Mouse (Mus musculus): ENCODE results near the gene Ltk. TPM values are rescaled to one million over a fixed set of nuclear protein-coding genes. Genes with fewer than 3 reads are reported as not detected.
"Not testable (repeated sequence)": the region's sequence is repeated elsewhere in the genome, so short reads cannot be mapped to it uniquely, and the experiment has no call there.

The Ltk gene
- polyA plus RNA-seq, 3 experiments from 2014 or later: 0.15 TPM; not detected in 2

DNA sequence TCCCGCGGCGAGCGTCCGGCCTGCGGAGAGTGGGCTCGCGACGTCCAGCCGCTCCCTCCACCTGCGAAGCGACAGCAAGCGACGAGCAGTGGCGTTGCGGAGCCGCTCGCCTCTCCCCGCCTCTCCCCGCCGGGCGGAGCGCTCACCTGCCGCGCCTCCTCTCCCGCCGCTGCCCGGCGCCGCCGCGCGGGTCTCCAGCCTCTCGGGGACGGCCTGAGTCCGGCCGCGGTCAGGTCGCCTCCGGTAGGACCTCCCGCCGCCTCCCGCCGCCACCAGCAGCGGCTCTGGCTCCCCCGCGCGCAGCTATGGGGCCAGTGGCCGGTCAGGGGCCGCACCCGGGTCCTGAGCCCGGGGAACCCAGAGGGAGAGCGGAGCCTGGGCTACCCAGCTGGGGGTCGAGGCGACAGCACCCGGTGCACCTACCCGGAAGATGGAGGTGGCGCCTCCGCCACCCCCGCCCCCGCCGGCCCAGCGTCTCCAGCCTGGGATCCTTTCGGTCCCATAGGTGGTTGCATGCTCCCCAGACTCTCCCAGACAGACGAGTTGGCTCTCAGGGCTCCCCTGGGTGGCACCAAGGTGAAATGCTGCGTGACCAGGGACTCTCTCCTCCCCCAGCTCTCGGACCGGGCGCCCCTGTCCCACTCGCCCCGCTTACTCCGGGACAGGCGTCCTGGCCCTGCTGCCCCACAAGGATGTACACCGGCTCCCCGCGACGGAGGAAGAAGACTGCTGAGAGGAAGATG, 2.0 kb downstream of the Ltk start:
- peak; percentile 38 for ATAC-seq

DNA sequence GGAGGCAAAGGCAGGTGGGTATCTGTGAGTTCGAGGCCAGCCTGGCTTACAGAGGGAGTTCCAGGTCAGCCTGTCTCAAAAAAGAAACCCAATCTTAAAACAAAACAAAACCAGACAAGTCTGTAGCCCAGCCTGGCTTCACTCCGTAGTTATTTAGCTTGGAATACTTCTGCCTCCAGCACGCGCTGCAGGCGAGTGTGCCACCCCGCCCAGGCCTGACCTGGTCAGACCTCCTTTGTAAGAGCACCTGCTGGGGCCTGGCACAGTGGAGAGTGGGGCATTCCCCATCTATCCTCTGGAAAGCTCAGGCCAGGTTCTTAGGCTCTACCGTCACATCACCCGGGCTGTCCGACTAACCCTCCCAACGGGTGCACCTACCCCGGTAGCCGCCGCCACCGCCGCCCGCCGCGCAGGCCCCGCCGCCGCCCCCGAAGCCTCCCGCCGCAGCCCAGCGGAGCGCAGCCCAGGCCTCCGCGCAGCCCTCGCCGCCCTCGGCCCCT, 2.6 kb downstream of the Ltk start:
- ATAC-seq: no peak

- no peak for ATAC-seq
These were observed 11.0 kb downstream of the Ltk start for GRCm38 (mm10) chr2:119749260-119749659.

- ATAC-seq: no peak
These were observed 12.7 kb downstream of the Ltk start for GRCm38 (mm10) chr2:119747554-119747953.

GRCm38 (mm10) chr2:119745281-119745680, 14.9 kb downstream of the Ltk start:
- ATAC-seq: no peak

DNA sequence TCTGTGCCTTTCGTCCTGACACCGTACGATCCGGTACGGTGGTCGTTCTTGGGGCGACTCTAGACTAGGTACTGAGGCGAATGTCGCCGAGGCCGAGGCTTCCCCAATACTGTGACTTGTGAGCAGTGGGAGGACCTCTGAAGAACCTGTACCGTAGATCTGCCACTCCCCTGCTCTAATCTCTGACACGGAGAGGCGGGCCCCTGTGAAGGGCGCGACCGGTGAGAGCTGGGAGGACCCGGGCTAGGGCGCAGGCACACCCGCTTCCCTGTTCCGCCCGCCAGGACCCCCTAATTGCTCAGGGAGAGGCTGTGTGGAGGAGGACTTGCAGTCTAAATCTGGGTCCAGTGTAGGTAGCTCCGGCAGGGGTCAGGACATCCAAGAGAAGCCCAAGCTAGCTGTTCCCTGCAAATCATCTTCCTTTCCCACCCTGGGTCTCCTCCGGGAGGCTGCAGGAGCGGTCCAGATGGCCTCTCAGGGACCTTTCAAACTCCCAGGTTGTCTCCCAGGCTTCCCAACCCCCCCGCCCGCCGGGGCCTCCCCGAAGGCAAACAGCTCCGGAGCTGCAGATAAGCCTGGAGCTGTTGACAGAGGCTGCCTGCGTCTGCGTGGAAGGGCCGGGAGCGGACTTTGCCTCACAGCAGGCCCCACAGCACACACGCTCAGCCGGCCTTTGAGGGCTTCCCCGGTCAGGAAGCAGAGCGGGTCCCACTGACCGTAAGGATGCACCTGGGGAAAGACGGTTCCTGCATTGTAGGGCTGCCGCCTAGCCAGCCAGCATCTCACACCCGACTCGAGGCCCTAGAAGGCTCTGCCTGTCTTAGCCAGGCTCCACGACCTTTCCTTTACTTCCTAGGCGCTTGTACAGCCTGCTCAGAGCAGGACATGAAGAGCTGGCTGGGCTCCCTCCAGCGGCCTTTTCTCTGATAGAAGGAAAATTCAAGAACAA, 15.8 kb downstream of the Ltk start:
- no peak for ATAC-seq

DNA sequence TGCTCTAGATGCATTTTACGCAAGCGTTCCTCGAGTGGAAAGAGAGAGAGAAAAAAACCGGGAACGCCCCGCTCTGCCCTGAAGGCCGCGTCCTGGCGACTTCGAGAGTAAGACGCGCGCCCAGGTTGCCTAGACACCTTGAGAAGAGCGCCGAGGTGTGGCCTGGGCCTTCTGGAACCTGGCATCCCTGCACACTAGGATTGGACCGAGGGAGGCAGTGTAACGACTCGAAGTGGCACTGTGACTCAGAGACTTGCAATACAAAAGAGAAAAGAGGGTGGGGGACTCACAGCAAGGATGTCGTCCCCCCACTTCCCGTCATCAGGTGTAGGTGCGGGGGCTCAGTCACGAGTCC, 16.4 kb downstream of the Ltk start:
- no peak for ATAC-seq

DNA sequence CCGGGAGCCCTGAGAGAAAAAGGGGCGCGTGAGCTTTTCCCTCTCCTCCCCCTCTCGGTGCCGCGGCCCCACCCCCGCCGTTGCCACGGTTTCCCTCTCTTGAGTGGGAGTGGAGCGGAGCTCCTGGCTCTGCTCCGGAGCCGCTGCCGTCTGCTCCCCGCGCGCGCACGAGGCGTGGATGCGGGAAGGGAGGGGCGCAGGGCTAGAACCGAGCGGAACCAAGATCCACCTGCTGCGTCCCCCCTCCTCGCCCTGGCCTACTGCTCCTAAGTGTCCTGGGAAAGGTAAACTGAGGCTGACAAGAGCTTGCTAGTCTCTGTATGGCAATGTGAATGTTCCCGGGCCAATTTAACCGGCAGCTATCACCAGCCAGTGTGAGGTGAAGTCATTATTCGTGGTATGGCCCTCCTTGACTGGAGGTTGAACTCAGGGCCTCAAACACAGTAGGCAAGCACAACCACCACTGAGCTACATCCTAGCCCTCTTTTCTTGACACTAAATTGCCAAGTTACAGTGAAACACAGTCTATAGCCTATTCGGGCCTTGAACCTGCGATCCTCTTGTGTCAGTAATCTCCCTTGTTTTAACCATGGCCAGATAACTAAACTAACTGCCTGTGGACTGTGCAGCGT, 16.9 kb downstream of the Ltk start:
- no peak for ATAC-seq

DNA sequence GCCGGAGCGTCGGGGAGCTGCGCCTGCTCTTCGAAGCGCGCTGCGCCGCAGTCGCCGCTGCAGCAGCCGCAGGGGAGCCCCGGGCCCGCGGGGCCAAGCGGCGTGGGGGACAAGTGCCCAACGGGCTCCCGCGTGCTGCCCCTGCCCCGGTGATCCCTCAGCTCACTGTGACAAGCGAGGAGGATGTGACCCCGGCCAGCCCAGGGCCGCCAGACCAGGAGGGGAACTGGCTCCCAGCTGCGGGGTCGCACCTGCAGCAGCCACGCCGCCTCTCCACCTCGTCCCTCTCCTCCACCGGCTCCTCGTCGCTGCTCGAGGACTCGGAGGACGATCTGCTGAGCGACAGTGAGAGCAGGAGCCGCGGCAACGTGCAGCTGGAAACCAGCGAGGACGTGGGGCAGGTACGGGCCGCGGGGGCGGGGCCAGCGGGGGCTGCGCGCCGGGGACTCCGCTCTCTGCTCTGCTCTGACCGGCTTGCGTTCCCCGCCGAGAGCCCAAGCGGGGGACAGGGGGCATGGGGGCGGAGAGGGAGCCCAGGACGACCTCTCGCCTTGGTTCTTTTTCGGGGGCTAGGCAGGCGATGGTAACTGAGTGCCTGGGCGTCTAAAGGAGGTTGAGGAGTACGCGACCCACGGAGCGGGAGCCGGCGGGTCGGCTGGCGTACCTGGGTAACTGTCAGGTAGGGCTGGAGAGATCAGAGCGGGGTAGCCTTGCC, 17.6 kb downstream of the Ltk start:
- ATAC-seq: peak; percentile 45

DNA sequence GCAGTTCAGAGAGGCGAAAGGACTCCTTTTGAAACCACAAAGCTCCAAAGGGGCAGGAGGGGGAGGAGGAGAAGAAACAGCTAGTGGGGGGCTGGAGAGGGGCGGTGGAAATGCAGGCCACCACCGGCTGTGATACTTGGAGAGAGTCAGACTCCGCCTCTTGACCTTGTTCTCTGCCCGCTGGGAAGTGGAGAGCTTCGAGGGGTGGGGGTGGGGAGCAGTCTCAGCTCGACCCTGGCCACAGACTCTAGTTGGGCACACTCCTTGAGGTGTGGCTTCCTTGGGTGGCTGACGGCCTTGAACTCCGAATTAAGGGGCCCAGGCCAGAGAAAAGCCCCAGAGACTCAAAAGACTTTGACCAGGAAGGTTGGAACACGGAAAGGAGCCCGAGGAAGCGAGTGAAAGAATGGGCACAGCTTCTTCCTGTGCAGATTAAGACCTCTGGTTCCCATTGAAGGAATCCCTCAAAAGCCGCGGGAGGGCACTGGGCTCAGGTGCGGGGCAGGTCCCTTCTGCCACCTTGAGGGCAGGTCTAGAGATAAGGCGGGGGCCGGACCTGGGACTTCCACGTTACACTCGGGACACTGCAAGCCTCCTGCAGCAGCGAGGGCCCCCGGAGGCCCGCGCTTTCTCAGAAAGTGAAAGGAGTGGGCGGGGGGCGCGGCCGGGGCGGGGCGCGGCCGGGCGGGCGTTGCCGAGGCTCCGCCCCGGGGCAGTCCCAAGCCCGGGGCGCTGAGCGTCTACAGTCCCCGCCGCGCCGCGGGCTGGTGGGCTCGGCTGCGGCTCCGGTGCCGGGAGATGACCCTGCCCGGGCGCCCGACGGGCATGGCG, 18.4 kb downstream of the Ltk start, which contains the start of gene Itpka:
Gene Itpka (plus strand): TSS at position 757 of the 831 bp plus-strand sequence.
- ATAC-seq: peak; percentile 76

GRCm38 (mm10) chr2:119740567-119740966, 19.7 kb downstream of the Ltk start:
- no peak for ATAC-seq

DNA sequence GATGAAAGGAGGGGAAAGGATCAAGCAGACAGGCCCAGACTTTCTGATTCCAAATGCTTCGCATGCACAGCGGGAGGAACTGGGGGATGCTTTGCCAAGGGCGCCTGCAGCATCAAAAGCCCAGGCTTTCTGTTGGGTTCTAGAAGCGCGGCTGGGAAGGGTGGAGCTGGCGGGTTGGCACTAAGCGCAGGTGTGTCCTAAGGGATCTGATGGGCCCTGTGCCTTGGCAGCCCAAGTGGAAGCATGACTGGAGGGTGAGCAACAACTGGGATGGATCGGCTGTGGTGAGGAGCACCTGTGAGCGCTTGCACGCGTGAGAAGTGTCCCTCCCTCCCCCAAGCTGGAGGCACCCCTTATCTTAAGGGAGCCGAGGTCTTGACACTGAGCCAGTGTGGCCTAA, 23.1 kb downstream of the Ltk start:
- ATAC-seq: no peak

DNA sequence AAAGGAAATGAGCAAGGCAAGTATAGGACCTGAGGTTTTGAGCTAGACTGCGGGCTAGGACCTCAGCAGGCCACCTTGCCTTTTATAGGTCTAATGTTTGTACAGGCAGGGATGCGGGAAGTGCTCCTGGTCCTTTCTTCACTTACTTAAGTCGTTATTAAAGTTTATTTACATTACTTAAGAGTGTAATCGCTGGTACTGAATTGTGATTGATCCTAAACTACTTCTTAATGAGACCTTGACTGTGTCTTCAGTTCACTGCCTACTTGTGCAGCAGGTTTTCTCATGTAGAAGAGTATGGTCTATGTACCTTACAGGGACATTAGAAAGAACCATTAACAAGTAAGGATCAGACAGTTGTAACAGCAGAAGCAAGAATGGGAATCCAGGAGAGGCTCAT, 29.5 kb downstream of the Ltk start:
- ATAC-seq: no peak

GRCm38 (mm10) chr2:119727762-119728416, 32.3 kb downstream of the Ltk start:
- no peak for ATAC-seq

- no peak for ATAC-seq
These were observed 39.2 kb downstream of the Ltk start for GRCm38 (mm10) chr2:119721070-119721469.

DNA sequence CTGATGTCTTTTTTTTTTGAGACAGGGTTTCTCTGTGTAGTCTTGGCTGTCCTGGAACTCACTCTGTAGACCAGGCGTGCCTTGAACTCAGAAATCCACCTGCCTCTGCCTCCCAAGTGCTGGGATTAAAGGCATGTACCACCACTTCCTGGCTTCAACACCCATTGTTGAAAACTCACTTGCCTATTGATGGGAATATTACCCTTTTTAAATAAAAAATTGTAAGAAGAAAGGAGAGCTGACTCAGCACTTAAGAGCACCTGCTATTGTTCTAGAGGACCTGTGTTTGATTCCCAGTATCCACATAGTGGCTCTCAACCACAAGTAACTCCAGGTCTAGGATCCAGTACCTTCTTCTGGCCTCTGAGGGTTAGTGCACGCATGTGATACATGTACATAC, 44.4 kb downstream of the Ltk start:
- not testable (repeated sequence) for ATAC-seq

- ATAC-seq: no peak
These were observed 50.2 kb downstream of the Ltk start for GRCm38 (mm10) chr2:119710011-119710410.

DNA sequence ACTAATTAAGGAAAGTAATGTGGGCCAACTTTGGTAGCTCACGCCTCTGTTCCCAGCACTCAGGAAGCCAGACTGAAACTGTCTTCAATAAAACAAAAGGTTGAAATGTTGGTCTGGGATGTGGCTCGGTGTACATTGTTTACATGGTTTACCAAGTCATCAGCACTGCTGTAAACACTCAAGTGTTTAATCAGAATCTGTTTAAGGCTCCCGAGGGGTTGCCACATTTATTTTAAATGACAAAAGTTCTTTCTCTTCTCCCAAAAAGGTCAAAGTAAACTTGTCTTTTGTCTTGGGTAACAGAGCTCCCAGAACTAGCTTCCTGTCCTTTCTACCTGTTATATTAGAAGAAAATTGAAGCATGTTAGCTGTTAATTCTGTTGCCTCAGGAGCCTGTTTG, 52.6 kb downstream of the Ltk start:
- no peak for ATAC-seq

DNA sequence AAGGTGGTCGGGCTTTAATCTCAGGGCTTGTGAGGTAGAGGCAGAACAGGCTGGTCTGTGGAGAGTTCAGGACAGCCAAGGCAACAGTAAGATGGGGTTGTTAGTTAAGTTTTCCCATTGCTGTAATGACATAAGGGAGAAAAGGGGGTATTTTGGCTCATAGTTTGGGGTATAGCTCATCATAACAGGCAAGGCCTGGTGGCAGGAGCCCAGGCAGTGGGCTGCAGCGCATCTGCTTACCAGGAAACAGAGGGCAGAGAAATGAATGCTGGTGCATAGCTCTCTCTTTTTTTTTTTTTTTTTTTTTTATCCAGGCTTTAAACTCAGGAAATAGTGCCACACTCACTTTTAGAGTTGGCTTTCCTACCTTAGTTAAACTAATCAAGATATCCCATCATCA, 57.1 kb downstream of the Ltk start:
- no peak for ATAC-seq
